Mouse (Mus musculus): ENCODE data around the gene Map3k14.

DNA sequence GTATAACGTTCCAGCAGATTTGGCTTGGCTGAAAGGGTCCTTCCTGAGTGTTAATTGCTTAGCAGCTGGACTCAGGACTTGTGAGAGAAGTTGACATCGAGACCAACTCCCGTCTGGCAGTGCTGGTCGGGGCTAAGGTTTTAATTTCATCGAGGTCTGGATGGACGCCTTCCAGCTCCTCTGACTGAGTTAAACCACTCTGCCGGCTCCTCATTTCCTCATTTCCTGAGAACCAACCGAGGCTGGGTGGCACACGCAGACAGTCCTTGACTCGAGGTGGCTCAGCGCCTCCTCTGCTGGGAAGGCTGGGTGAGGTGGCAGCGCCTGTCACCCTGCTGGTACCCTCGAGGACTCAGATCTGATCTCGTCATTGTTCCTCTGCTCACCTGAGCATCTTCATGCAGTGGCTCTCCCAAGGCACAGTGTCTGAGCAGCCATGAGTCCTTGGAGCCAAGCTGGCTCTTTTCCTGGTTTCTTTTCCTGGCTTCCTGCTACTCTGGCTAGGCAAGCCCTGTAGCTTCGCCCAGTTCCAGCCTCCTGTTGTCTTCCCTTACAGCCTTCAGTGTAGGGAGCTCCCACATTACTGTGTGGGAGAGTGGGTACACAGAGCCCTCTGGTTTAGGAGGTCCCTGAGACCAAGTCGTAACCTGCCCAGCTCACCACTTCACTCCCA, 21.2 kb upstream of the Map3k14 start:
- TF ChIP-seq POLR2A (IDR thresholded peaks at IDR 0.05; ENCODE audit: borderline replicate concordance, low read depth, low read length) = no peak
- TF ChIP-seq CTCF (IDR thresholded peaks at IDR 0.05; ENCODE audit: low read depth, low read length) = no peak
